ENCODE assay signal across 12 mouse cellular contexts in genomic region chr2:108686019-108686743, GRCm38 (mm10).
DNase-seq lines count a peak whose midpoint lies in the region; ATAC-seq and TF ChIP-seq lines count a peak whose summit lies in the region.
"Had no signal": no experiment of that assay in that cellular context is flagged by ENCODE, and none has a peak within 500 bp of the region (broad histone marks: within the 10 kb centered on the region; RNA-seq: fewer than 3 reads in every experiment).

No protein-coding gene starts in this region.

- no peak for TF ChIP-seq CTCF in lung, embryonic 14.5 days (IDR thresholded peaks at IDR 0.05; ENCODE audit: low read depth)

- no peak overlapping the region for H3K4me3 ChIP-seq in heart, embryonic 16.5 days (ENCODE audit: low read length)
- no peak overlapping the region for H3K4me3 ChIP-seq in lung, embryonic 14.5 days (ENCODE audit: low read depth, low read length)
- H3K4me3 ChIP-seq: hindbrain, embryonic 15.5 days; liver, embryonic 12.5 days; midbrain, embryonic 12.5 days had no signal

- no peaks in the 10 kb centered on the region for H3K27me3 ChIP-seq in heart, embryonic 16.5 days (ENCODE audit: control insufficient read depth, insufficient read depth, low read length)
- no peaks in the 10 kb centered on the region for H3K27me3 ChIP-seq in lung, embryonic 14.5 days (ENCODE audit: insufficient read depth, low read length)
- H3K27me3 ChIP-seq: hindbrain, embryonic 15.5 days; liver, embryonic 12.5 days; midbrain, embryonic 12.5 days had no signal

- WGBS in heart, embryonic 16.5 days: 38% methylated on average over 6 of the region's 6 CpGs
- 66% methylated on average over 6 of the region's 6 CpGs for WGBS in lung, embryonic 14.5 days

- no peaks in the 10 kb centered on the region for H3K9me3 ChIP-seq in heart, embryonic 16.5 days (replicated peaks; ENCODE audit: control insufficient read depth, low read length)
- H3K9me3 ChIP-seq in lung, embryonic 14.5 days (ENCODE audit: low read depth, low read length): no peaks in the 10 kb centered on the region
- H3K9me3 ChIP-seq: hindbrain, embryonic 15.5 days; liver, embryonic 12.5 days; midbrain, embryonic 12.5 days had no signal

- no peak overlapping the region for H3K9ac ChIP-seq in heart, embryonic 16.5 days (ENCODE audit: low read length)
- no peak overlapping the region for H3K9ac ChIP-seq in lung, embryonic 14.5 days
- H3K9ac ChIP-seq: hindbrain, embryonic 15.5 days; liver, embryonic 12.5 days; midbrain, embryonic 12.5 days had no signal

- H3K4me1 ChIP-seq in heart, embryonic 16.5 days (ENCODE audit: control insufficient read depth, insufficient read depth, low read length): peaks cover 7% of the 10 kb centered on the region
- no peaks in the 10 kb centered on the region for H3K4me1 ChIP-seq in lung, embryonic 14.5 days (ENCODE audit: insufficient read depth)
- H3K4me1 ChIP-seq: hindbrain, embryonic 15.5 days; liver, embryonic 12.5 days; midbrain, embryonic 12.5 days had no signal

- no peak for DNase-seq in heart, postnatal 36 days
- DNase-seq in lung, embryonic 14.5 days: peak; percentile 65
- no peak for DNase-seq in lung, postnatal 36 days
- peak; percentile 34 for DNase-seq in adipocyte (ENCODE audit: low spot score)
- no peak for DNase-seq in gastrocnemius, postnatal 36 days
- DNase-seq: kidney, postnatal 36 days; right cerebral cortex, postnatal 25 days had no signal

- no peaks in the 10 kb centered on the region for H3K36me3 ChIP-seq in heart, embryonic 16.5 days (ENCODE audit: control insufficient read depth, insufficient read depth)
- H3K36me3 ChIP-seq in lung, embryonic 14.5 days (ENCODE audit: insufficient read depth): no peaks in the 10 kb centered on the region
- H3K36me3 ChIP-seq: hindbrain, embryonic 15.5 days; liver, embryonic 12.5 days; midbrain, embryonic 12.5 days had no signal

- intact Hi-C loops in heart, postnatal 36 days (cut with DNase I): no loop called here
- intact Hi-C loops in gastrocnemius, postnatal 36 days (cut with DNase I): loop anchor here (10.0 kb wide), 1 partner anchor 1009 kb away; no protein-coding TSS in a partner anchor

- peak; percentile 58; the same call in 1 of the 2 replicates for ATAC-seq in heart, embryonic 16.5 days (replicated peaks; ENCODE audit: extremely low read depth, insufficient read depth, low FRiP score)
- peak; percentile 28; the same call in 1 of the 2 replicates for ATAC-seq in lung, embryonic 14.5 days (ENCODE audit: insufficient read depth)
- peak; percentile 92 to 96 for ATAC-seq in hematopoietic stem cell, adult 5-6 weeks (replicated peaks in 1 of 2; ENCODE audit: insufficient read depth in 1 of 2, low FRiP score in 2 of 2, low TSS enrichment in 1 of 2, low read depth in 1 of 2, poor library complexity in 2 of 2, severe bottlenecking in 2 of 2)
- ATAC-seq: liver, embryonic 12.5 days had no signal

- H3K27ac ChIP-seq in heart, embryonic 16.5 days (ENCODE audit: low read length): no peak overlapping the region
- H3K27ac ChIP-seq in lung, embryonic 14.5 days (ENCODE audit: low read depth): no peak overlapping the region
- H3K27ac ChIP-seq: hindbrain, embryonic 15.5 days; liver, embryonic 12.5 days; midbrain, embryonic 12.5 days had no signal

- H3K4me2 ChIP-seq in heart, embryonic 16.5 days (ENCODE audit: low read depth, low read length): no peak overlapping the region
- no peak overlapping the region for H3K4me2 ChIP-seq in lung, embryonic 14.5 days
- H3K4me2 ChIP-seq: hindbrain, embryonic 15.5 days; liver, embryonic 12.5 days; midbrain, embryonic 12.5 days had no signal

Comparison
In these comparisons a context has a peak if more than half of its experiments do, and no peak if none do; other contexts are left out.
1. DNase-seq: peak in lung, embryonic 14.5 days (single experiment) and adipocyte (single experiment); none in heart, postnatal 36 days (0 of 2), lung, postnatal 36 days (single experiment) and gastrocnemius, postnatal 36 days (0 of 2).
2. ATAC-seq: peak in every context shown above with its lines; median percentile 94 in hematopoietic stem cell, adult 5-6 weeks; 58 in heart, embryonic 16.5 days; 28 in lung, embryonic 14.5 days.